Comparison of ENCODE assay signal across 10 mouse cellular contexts in the genomic region with DNA sequence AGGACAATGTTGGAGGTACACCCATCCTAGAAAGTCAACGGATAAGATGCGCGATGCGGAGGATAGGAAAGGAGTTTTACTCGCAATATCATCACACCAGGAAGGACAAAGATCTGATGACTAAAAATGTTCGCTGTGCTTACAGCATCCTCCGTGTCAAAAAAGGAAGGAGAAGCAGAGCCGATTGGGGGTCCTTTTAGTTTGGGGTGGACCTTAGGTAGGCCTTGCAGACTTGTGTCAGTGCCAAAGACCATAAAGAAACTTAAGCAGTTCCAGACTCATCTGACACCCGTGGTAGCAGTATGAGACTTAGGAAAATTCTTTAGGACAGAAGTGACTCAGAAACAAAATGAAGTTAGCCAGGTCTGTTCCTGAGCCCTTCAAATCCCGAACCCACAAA. TPM values are rescaled to one million over a fixed set of nuclear protein-coding genes. Genes with fewer than 3 reads are reported as not detected.
A peak's percentile ranks its signal among the peaks of the same experiment; 100 is the strongest.
DNase-seq lines count a peak whose midpoint lies in the region; ATAC-seq and TF ChIP-seq lines count a peak whose summit lies in the region.
"Not testable (repeated sequence)": the region's sequence is repeated elsewhere in the genome, so short reads cannot be mapped to it uniquely, and the experiment has no call there.
"Had no signal": no experiment of that assay in that cellular context is flagged by ENCODE, and none has a peak within 500 bp of the region (broad histone marks: within the 10 kb centered on the region; RNA-seq: fewer than 3 reads in every experiment).

No protein-coding gene starts in this region.

- WGBS in bone marrow, adult 2 months, result under 1% methylated on average over 10 of the region's 10 CpGs
- WGBS in heart, embryonic 10.5 days, result 4% methylated on average over 10 of the region's 10 CpGs
- 9% methylated on average over 6 of the region's 10 CpGs for WGBS in hindbrain, postnatal 0 days
- WGBS in limb, embryonic 12.5 days, result 3% methylated on average over 10 of the region's 10 CpGs
- WGBS in lung, embryonic 16.5 days, result 3% methylated on average over 9 of the region's 10 CpGs
- 5% methylated on average over 9 of the region's 10 CpGs for WGBS in neural tube, embryonic 11.5 days
- 0% methylated on average over 10 of the region's 10 CpGs for WGBS in thymus, adult 2 months

- peaks cover 22% of the 10 kb centered on the region for H3K36me3 ChIP-seq in heart, embryonic 10.5 days
- H3K36me3 ChIP-seq in hindbrain, postnatal 0 days (ENCODE audit: insufficient read depth, low read length); lung, embryonic 16.5 days (ENCODE audit: control insufficient read depth, insufficient read depth, low read length); neural tube, embryonic 11.5 days (ENCODE audit: control insufficient read depth, insufficient read depth, low read length); thymus, adult 2 months (ENCODE audit: control insufficient read depth, insufficient read depth, low read length): not testable (repeated sequence)
- H3K36me3 ChIP-seq in limb, embryonic 12.5 days, result peaks cover 29% of the 10 kb centered on the region

- not testable (repeated sequence) for H3K9me3 ChIP-seq in heart, embryonic 10.5 days; hindbrain, postnatal 0 days (ENCODE audit: low read length); limb, embryonic 12.5 days; lung, embryonic 16.5 days (ENCODE audit: control insufficient read depth, low read length); neural tube, embryonic 11.5 days (ENCODE audit: control insufficient read depth, low read length)

- peak overlapping the region; percentile 59 for H3K27ac ChIP-seq in bone marrow, adult 2 months (ENCODE audit: control insufficient read depth, insufficient read depth, low read depth, low read length, poor library complexity)
- peak overlapping the region; percentile 99 for H3K27ac ChIP-seq in heart, embryonic 10.5 days
- not testable (repeated sequence) for H3K27ac ChIP-seq in hindbrain, postnatal 0 days
- H3K27ac ChIP-seq in limb, embryonic 12.5 days, result peak overlapping the region; percentile 70; the same call in 1 of the 2 replicates
- peak overlapping the region; percentile 55; the same call in 1 of the 2 replicates for H3K27ac ChIP-seq in lung, embryonic 16.5 days (ENCODE audit: low read length)
- H3K27ac ChIP-seq in neural tube, embryonic 11.5 days (ENCODE audit: low read depth, low read length), result 0 out of 2 replicates have a peak overlapping the region, but pooled peaks have one; percentile 44
- peak overlapping the region; percentile 32; the same call in 1 of the 2 replicates for H3K27ac ChIP-seq in thymus, adult 2 months (ENCODE audit: control insufficient read depth, insufficient read depth, low read length)

- ATAC-seq in erythroblast, adult 5-6 weeks (replicated peaks; ENCODE audit: low FRiP score, poor library complexity, severe bottlenecking), result peak; percentile 8
- not testable (repeated sequence) for ATAC-seq in hindbrain, postnatal 0 days; lung, embryonic 16.5 days (ENCODE audit: low read depth)
- ATAC-seq in limb, embryonic 12.5 days (ENCODE audit: insufficient number of reproducible peaks, insufficient read depth, low FRiP score, low TSS enrichment, low read depth), result peak; percentile 6; the same call in 1 of the 2 replicates
- ATAC-seq in neural tube, embryonic 11.5 days (ENCODE audit: insufficient read depth, low FRiP score, low TSS enrichment), result 0 out of 2 replicates have a peak, but pooled peaks have one; percentile 1

- not testable (repeated sequence) for H3K4me1 ChIP-seq in bone marrow, adult 2 months (ENCODE audit: control insufficient read depth, insufficient read depth, low read length); thymus, adult 2 months (replicated peaks; ENCODE audit: control insufficient read depth, insufficient read depth, low read length)
- H3K4me1 ChIP-seq in heart, embryonic 10.5 days, result peaks cover 30% of the 10 kb centered on the region
- H3K4me1 ChIP-seq in hindbrain, postnatal 0 days (ENCODE audit: insufficient read depth, low read length), result peaks cover 13% of the 10 kb centered on the region
- H3K4me1 ChIP-seq in limb, embryonic 12.5 days (replicated peaks), result peaks cover 28% of the 10 kb centered on the region
- peaks cover 20% of the 10 kb centered on the region for H3K4me1 ChIP-seq in lung, embryonic 16.5 days (replicated peaks; ENCODE audit: control insufficient read depth, insufficient read depth, low read length)
- peaks cover 17% of the 10 kb centered on the region for H3K4me1 ChIP-seq in neural tube, embryonic 11.5 days (ENCODE audit: control insufficient read depth, insufficient read depth, low read length)

- DNase-seq in heart, embryonic 10.5 days (ENCODE audit: low spot score); hindbrain, postnatal 0 days (ENCODE audit: low spot score); neural tube, embryonic 11.5 days (ENCODE audit: low spot score); thymus, adult 2 months: not testable (repeated sequence)

- H3K4me3 ChIP-seq in bone marrow, adult 2 months (replicated peaks; ENCODE audit: control insufficient read depth, low read depth, low read length), result peak overlapping the region; percentile 50
- H3K4me3 ChIP-seq in heart, embryonic 10.5 days, result peak overlapping the region; percentile 97
- peak overlapping the region; percentile 94 for H3K4me3 ChIP-seq in hindbrain, postnatal 0 days (ENCODE audit: low read length)
- H3K4me3 ChIP-seq in limb, embryonic 12.5 days (replicated peaks), result peak overlapping the region; percentile 94
- H3K4me3 ChIP-seq in lung, embryonic 16.5 days (ENCODE audit: low read length), result peak overlapping the region; percentile 76
- H3K4me3 ChIP-seq in neural tube, embryonic 11.5 days (ENCODE audit: low read depth, low read length), result peak overlapping the region; percentile 98
- peak overlapping the region; percentile 47 for H3K4me3 ChIP-seq in thymus, adult 2 months (ENCODE audit: control insufficient read depth, insufficient read depth, low read length)

- peak overlapping the region; percentile 43; the same call in 1 of the 2 replicates for H3K4me2 ChIP-seq in hindbrain, postnatal 0 days (ENCODE audit: low read depth, low read length)
- H3K4me2 ChIP-seq in limb, embryonic 12.5 days, result peak overlapping the region; percentile 97
- H3K4me2 ChIP-seq in lung, embryonic 16.5 days (ENCODE audit: low read depth, low read length), result peak overlapping the region; percentile 48
- peak overlapping the region; percentile 98 for H3K4me2 ChIP-seq in neural tube, embryonic 11.5 days (ENCODE audit: low read depth)

- TF ChIP-seq CTCF in bone marrow, adult 2 months (IDR thresholded peaks at IDR 0.05; ENCODE audit: control insufficient read depth, insufficient read depth, low read length); hindbrain, postnatal 0 days (IDR thresholded peaks at IDR 0.05; ENCODE audit: low read depth); thymus, adult 2 months (IDR thresholded peaks at IDR 0.05; ENCODE audit: borderline replicate concordance, control insufficient read depth, extremely low read depth, insufficient read depth, low read length, poor library complexity): not testable (repeated sequence)

- H3K27me3 ChIP-seq in heart, embryonic 10.5 days (ENCODE audit: insufficient read depth, poor library complexity, severe bottlenecking); hindbrain, postnatal 0 days (ENCODE audit: insufficient read depth, low read length); limb, embryonic 12.5 days; lung, embryonic 16.5 days (ENCODE audit: control insufficient read depth, insufficient read depth, low read depth, low read length); neural tube, embryonic 11.5 days (ENCODE audit: control insufficient read depth, insufficient read depth, low read length); thymus, adult 2 months (ENCODE audit: control insufficient read depth, insufficient read depth, low read length): not testable (repeated sequence)

- not testable (repeated sequence) for TF ChIP-seq POLR2A in bone marrow, adult 2 months (IDR thresholded peaks at IDR 0.05; ENCODE audit: borderline replicate concordance, control insufficient read depth, low read depth, low read length); thymus, adult 2 months (IDR thresholded peaks at IDR 0.05; ENCODE audit: control insufficient read depth, extremely low read depth, insufficient read depth, low read length, poor library complexity)

- H3K9ac ChIP-seq in hindbrain, postnatal 0 days (replicated peaks; ENCODE audit: low read length), result 0 out of 2 replicates have a peak overlapping the region, but pooled peaks have one; percentile 97
- peak overlapping the region; percentile 97; the same call in 1 of the 2 replicates for H3K9ac ChIP-seq in limb, embryonic 12.5 days (replicated peaks)
- H3K9ac ChIP-seq in lung, embryonic 16.5 days (ENCODE audit: low read length), result peak overlapping the region; percentile 65
- peak overlapping the region; percentile 97 for H3K9ac ChIP-seq in neural tube, embryonic 11.5 days (ENCODE audit: low read length)

RNA-seq across cellular contexts. Expression of a gene that starts 0.6 kb away (rescaled TPM):
- polyA plus RNA-seq in bone marrow, adult 2 months (2011; ENCODE audit: insufficient read depth, insufficient read length, low replicate concordance, missing spikeins), result 37.4 and 48.8 TPM in 2 replicates
- total RNA-seq in erythroblast, adult 5-6 weeks (2015; ENCODE audit: low replicate concordance), result 16.3 and 30.2 TPM in 2 replicates
- 38.3 and 46.7 TPM in 2 replicates for total RNA-seq in erythroblast, adult 5-6 weeks (2017; ENCODE audit: low replicate concordance)
- polyA plus RNA-seq in heart, embryonic 10.5 days (2016; fragmentation: Nextera tagmentation; extraction: Ambion mirVana), result 25.4 and 30.0 TPM in 2 replicates
- 39.9 and 43.4 TPM in 2 replicates for total RNA-seq in hindbrain, postnatal 0 days (2014; rRNA removed)
- polyA plus RNA-seq in hindbrain, postnatal 0 days (2015; fragmentation: Nextera tagmentation; extraction: Ambion mirVana), result 19.1 and 20.8 TPM in 2 replicates
- 41.7 and 42.9 TPM in 2 replicates for polyA plus RNA-seq in limb, embryonic 12.5 days (2016; fragmentation: Nextera tagmentation; extraction: Ambion mirVana)
- polyA plus RNA-seq in lung, embryonic 16.5 days (2015; fragmentation: Nextera tagmentation; extraction: Ambion mirVana), result 26.6 and 28.8 TPM in 2 replicates
- polyA plus RNA-seq in neural tube, embryonic 11.5 days (2014; fragmentation: Nextera tagmentation; extraction: Ambion mirVana), result 34.0 and 40.9 TPM in 2 replicates
- 70.0 and 79.3 TPM in 2 replicates for polyA plus RNA-seq in thymus, adult 2 months (2012; rRNA removed)

RNA-seq across cellular contexts. Expression of a gene that starts 31.5 kb away (rescaled TPM):
- not detected in 2 replicates for polyA plus RNA-seq in bone marrow, adult 2 months (2011; ENCODE audit: insufficient read depth, insufficient read length, low replicate concordance, missing spikeins)
- not detected in 2 replicates for total RNA-seq in erythroblast, adult 5-6 weeks (2015; ENCODE audit: low replicate concordance)
- total RNA-seq in erythroblast, adult 5-6 weeks (2017; ENCODE audit: low replicate concordance), result not detected in 2 replicates
- polyA plus RNA-seq in heart, embryonic 10.5 days (2016; fragmentation: Nextera tagmentation; extraction: Ambion mirVana), result 1.4 and 4.0 TPM in 2 replicates
- total RNA-seq in hindbrain, postnatal 0 days (2014; rRNA removed), result not detected in 2 replicates
- 1.1 and 3.1 TPM in 2 replicates for polyA plus RNA-seq in hindbrain, postnatal 0 days (2015; fragmentation: Nextera tagmentation; extraction: Ambion mirVana)
- 3.3 and 7.5 TPM in 2 replicates for polyA plus RNA-seq in limb, embryonic 12.5 days (2016; fragmentation: Nextera tagmentation; extraction: Ambion mirVana)
- 1.8 and 2.8 TPM in 2 replicates for polyA plus RNA-seq in lung, embryonic 16.5 days (2015; fragmentation: Nextera tagmentation; extraction: Ambion mirVana)
- polyA plus RNA-seq in neural tube, embryonic 11.5 days (2014; fragmentation: Nextera tagmentation; extraction: Ambion mirVana), result 3.6 and 9.2 TPM in 2 replicates
- not detected in 2 replicates for polyA plus RNA-seq in thymus, adult 2 months (2012; rRNA removed)
- total RNA-seq: adrenal gland, postnatal 10 days; heart, adult 18-20 months had no signal

RNA-seq across cellular contexts. Expression of a gene that starts 41.1 kb away (rescaled TPM):
- polyA plus RNA-seq in bone marrow, adult 2 months (2011; ENCODE audit: insufficient read depth, insufficient read length, low replicate concordance, missing spikeins), result 90.1 and 125 TPM in 2 replicates
- total RNA-seq in erythroblast, adult 5-6 weeks (2015; ENCODE audit: low replicate concordance), result 74.6 and 96.3 TPM in 2 replicates
- 83.7 and 90.7 TPM in 2 replicates for total RNA-seq in erythroblast, adult 5-6 weeks (2017; ENCODE audit: low replicate concordance)
- polyA plus RNA-seq in heart, embryonic 10.5 days (2016; fragmentation: Nextera tagmentation; extraction: Ambion mirVana), result 601 and 873 TPM in 2 replicates
- 110 and 127 TPM in 2 replicates for total RNA-seq in hindbrain, postnatal 0 days (2014; rRNA removed)
- 426 and 453 TPM in 2 replicates for polyA plus RNA-seq in hindbrain, postnatal 0 days (2015; fragmentation: Nextera tagmentation; extraction: Ambion mirVana)
- polyA plus RNA-seq in limb, embryonic 12.5 days (2016; fragmentation: Nextera tagmentation; extraction: Ambion mirVana), result 943 and 976 TPM in 2 replicates
- 459 and 514 TPM in 2 replicates for polyA plus RNA-seq in lung, embryonic 16.5 days (2015; fragmentation: Nextera tagmentation; extraction: Ambion mirVana)
- polyA plus RNA-seq in neural tube, embryonic 11.5 days (2014; fragmentation: Nextera tagmentation; extraction: Ambion mirVana), result 953 and 1,053 TPM in 2 replicates
- 81.8 and 116 TPM in 2 replicates for polyA plus RNA-seq in thymus, adult 2 months (2012; rRNA removed)

RNA-seq across cellular contexts. Expression of a gene that starts 41.1 kb away (rescaled TPM):
- polyA plus RNA-seq in bone marrow, adult 2 months (2011; ENCODE audit: insufficient read depth, insufficient read length, low replicate concordance, missing spikeins), result 62.6 and 104 TPM in 2 replicates
- 20.9 and 48.0 TPM in 2 replicates for total RNA-seq in erythroblast, adult 5-6 weeks (2015; ENCODE audit: low replicate concordance)
- total RNA-seq in erythroblast, adult 5-6 weeks (2017; ENCODE audit: low replicate concordance), result 16.4 and 19.1 TPM in 2 replicates
- 83.3 and 111 TPM in 2 replicates for polyA plus RNA-seq in heart, embryonic 10.5 days (2016; fragmentation: Nextera tagmentation; extraction: Ambion mirVana)
- 61.4 and 65.1 TPM in 2 replicates for total RNA-seq in hindbrain, postnatal 0 days (2014; rRNA removed)
- polyA plus RNA-seq in hindbrain, postnatal 0 days (2015; fragmentation: Nextera tagmentation; extraction: Ambion mirVana), result 60.9 and 67.8 TPM in 2 replicates
- polyA plus RNA-seq in limb, embryonic 12.5 days (2016; fragmentation: Nextera tagmentation; extraction: Ambion mirVana), result 119 and 122 TPM in 2 replicates
- polyA plus RNA-seq in lung, embryonic 16.5 days (2015; fragmentation: Nextera tagmentation; extraction: Ambion mirVana), result 95.2 and 106 TPM in 2 replicates
- 92.9 and 93.9 TPM in 2 replicates for polyA plus RNA-seq in neural tube, embryonic 11.5 days (2014; fragmentation: Nextera tagmentation; extraction: Ambion mirVana)
- polyA plus RNA-seq in thymus, adult 2 months (2012; rRNA removed), result 96.3 and 98.4 TPM in 2 replicates

RNA-seq across cellular contexts. Expression of a gene that starts 54.7 kb away (rescaled TPM):
- 3.6 and 11.7 TPM in 2 replicates for polyA plus RNA-seq in bone marrow, adult 2 months (2011; ENCODE audit: insufficient read depth, insufficient read length, low replicate concordance, missing spikeins)
- total RNA-seq in erythroblast, adult 5-6 weeks (2015; ENCODE audit: low replicate concordance), result 1.5 and 3.1 TPM in 2 replicates
- 0.26 and 0.56 TPM in 2 replicates for total RNA-seq in erythroblast, adult 5-6 weeks (2017; ENCODE audit: low replicate concordance)
- 21.2 and 27.5 TPM in 2 replicates for polyA plus RNA-seq in heart, embryonic 10.5 days (2016; fragmentation: Nextera tagmentation; extraction: Ambion mirVana)
- total RNA-seq in hindbrain, postnatal 0 days (2014; rRNA removed), result 32.0 and 34.0 TPM in 2 replicates
- polyA plus RNA-seq in hindbrain, postnatal 0 days (2015; fragmentation: Nextera tagmentation; extraction: Ambion mirVana), result 13.3 and 14.5 TPM in 2 replicates
- polyA plus RNA-seq in limb, embryonic 12.5 days (2016; fragmentation: Nextera tagmentation; extraction: Ambion mirVana), result 18.5 and 20.0 TPM in 2 replicates
- 9.1 and 9.3 TPM in 2 replicates for polyA plus RNA-seq in lung, embryonic 16.5 days (2015; fragmentation: Nextera tagmentation; extraction: Ambion mirVana)
- 13.1 and 13.6 TPM in 2 replicates for polyA plus RNA-seq in neural tube, embryonic 11.5 days (2014; fragmentation: Nextera tagmentation; extraction: Ambion mirVana)
- 316 and 374 TPM in 2 replicates for polyA plus RNA-seq in thymus, adult 2 months (2012; rRNA removed)

Comparison
In these comparisons a context has a peak if more than half of its experiments do, and no peak if none do; other contexts are left out.
1. H3K4me3 ChIP-seq: peak in every context shown above with its lines; median percentile 98 in neural tube, embryonic 11.5 days; 97 in heart, embryonic 10.5 days; 94 in hindbrain, postnatal 0 days; 94 in limb, embryonic 12.5 days; 76 in lung, embryonic 16.5 days; 50 in bone marrow, adult 2 months; 47 in thymus, adult 2 months.
2. H3K4me2 ChIP-seq: peak in every context shown above with its lines; median percentile 98 in neural tube, embryonic 11.5 days; 97 in limb, embryonic 12.5 days; 48 in lung, embryonic 16.5 days; 43 in hindbrain, postnatal 0 days.